Mouse (Mus musculus): ENCODE results near the gene Slc25a45. TPM values are rescaled to one million over a fixed set of nuclear protein-coding genes. Genes with fewer than 3 reads are reported as not detected.

Gene Slc25a45
- polyA plus RNA-seq, 1 experiment: 57.9 TPM

DNA sequence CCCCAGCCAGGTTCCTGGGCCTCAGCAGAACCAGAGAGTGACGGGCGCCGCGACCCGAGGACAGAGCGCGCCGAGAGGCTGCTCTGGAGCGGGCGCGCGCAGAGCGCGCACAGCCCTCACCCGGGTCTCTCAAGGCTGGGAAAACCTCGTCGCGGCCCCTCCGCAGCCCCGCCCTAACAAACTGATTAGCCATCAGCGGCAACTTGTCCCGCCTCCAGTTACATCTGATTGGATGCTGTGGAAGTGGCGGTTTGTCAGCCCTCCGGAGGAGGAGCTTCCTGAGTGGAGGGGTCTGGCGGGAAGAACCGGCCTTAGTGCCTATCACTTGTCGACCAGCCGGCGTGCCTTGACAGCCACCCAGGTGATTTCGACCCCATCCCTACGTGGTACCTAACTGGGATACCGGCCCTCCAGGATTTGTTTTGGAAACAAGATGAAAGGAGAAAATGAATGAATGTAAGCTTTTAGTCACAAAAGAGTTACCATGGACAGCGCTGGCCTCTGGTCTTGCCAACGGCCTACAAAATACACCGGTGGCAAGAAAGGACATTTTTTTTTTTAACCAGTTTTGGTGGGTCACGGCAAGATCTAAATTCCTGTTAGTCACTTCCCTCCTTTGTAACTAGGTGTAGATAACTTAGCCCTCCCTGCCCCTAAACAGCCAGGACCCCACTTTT is 16.5 kb downstream of the Slc25a45 start, which contains the start of gene Tigd3:
Gene Tigd3, minus strand, starts transcription at position 148 of the 677 bp plus-strand sequence.
- Histone ChIP-seq H3K4me3 (ENCODE audit: control insufficient read depth, insufficient read depth, low read length) (peak within 1 kb of the TSS; percentile 44), H3K27me3 (ENCODE audit: control insufficient read depth, insufficient read depth, low read length) (no peaks in the 10 kb centered on the region), H3K36me3 (ENCODE audit: control insufficient read depth, insufficient read depth, low read length) (peaks cover 14% of the 10 kb centered on the region), H3K27ac (ENCODE audit: control insufficient read depth, insufficient read depth, low read length) (no peak within 1 kb of the TSS), H3K4me1 (replicated peaks; ENCODE audit: control insufficient read depth, insufficient read depth, low read length) (peaks cover 12% of the 10 kb centered on the region)
- peak; percentile 98 for DNase-seq
- 3% methylated on average over 36 of the region's 36 CpGs for WGBS
- TF ChIP-seq POLR2A (IDR thresholded peaks at IDR 0.05; ENCODE audit: control insufficient read depth, extremely low read depth, insufficient read depth, low read length, poor library complexity) (peak; percentile 58), CTCF (IDR thresholded peaks at IDR 0.05; ENCODE audit: borderline replicate concordance, control insufficient read depth, extremely low read depth, insufficient read depth, low read length, poor library complexity) (peak; percentile 64; the same call in 1 of the 2 replicates)

DNA sequence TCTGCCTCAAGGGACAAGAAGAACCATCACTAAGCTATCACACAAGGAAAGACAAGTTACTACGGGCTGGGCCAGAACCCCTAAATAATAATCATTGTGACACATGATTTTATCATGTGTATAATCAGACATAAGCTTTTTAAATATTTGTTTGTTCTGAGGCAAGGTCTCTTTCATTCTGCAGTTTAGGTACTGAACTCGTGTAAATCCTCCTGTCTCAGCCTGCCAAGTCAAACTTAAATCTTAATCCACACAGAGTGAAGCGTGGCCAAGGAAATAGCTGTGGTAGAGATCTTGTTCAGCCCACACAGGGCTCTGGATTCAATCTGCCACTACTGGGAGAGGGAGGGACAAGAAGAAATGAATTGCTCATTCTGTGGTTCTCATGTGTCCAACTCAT is 29.7 kb downstream of the Slc25a45 start:
- Histone ChIP-seq H3K4me1 (replicated peaks; ENCODE audit: control insufficient read depth, insufficient read depth, low read length) (peaks cover 13% of the 10 kb centered on the region), H3K4me3 (ENCODE audit: control insufficient read depth, insufficient read depth, low read length) (no peak overlapping the region), H3K36me3 (ENCODE audit: control insufficient read depth, insufficient read depth, low read length) (peaks cover 48% of the 10 kb centered on the region), H3K27me3 (ENCODE audit: control insufficient read depth, insufficient read depth, low read length) (no peaks in the 10 kb centered on the region), H3K27ac (ENCODE audit: control insufficient read depth, insufficient read depth, low read length) (no peak overlapping the region)
- TF ChIP-seq POLR2A (IDR thresholded peaks at IDR 0.05; ENCODE audit: control insufficient read depth, extremely low read depth, insufficient read depth, low read length, poor library complexity) (no peak), CTCF (IDR thresholded peaks at IDR 0.05; ENCODE audit: borderline replicate concordance, control insufficient read depth, extremely low read depth, insufficient read depth, low read length, poor library complexity) (no peak)
- WGBS: 93% methylated on average over 3 of the region's 3 CpGs
- DNase-seq: no peak

DNA sequence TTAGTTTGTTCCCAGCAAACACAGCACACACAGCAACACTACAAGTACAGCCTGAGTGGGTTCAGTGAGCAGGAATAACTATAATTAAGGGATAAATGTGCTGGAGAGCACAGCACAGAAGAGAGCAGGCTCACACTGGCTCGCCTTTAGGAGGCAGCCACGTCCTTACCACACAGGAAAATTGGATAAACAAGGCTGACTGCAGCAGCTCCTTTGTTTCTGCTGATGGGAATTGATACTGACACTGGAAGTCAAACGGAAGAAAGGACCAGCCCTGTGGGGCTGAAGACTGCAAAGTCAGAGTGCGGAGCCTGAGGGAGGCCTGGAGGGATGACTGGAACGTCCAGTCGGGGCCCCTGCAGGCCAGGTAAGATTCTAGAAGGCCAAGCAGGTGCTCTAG is 32.6 kb downstream of the Slc25a45 start:
- no peak overlapping the region for H3K4me3 ChIP-seq (ENCODE audit: control insufficient read depth, insufficient read depth, low read length)
- WGBS: 85% methylated on average over 6 of the region's 6 CpGs

DNA sequence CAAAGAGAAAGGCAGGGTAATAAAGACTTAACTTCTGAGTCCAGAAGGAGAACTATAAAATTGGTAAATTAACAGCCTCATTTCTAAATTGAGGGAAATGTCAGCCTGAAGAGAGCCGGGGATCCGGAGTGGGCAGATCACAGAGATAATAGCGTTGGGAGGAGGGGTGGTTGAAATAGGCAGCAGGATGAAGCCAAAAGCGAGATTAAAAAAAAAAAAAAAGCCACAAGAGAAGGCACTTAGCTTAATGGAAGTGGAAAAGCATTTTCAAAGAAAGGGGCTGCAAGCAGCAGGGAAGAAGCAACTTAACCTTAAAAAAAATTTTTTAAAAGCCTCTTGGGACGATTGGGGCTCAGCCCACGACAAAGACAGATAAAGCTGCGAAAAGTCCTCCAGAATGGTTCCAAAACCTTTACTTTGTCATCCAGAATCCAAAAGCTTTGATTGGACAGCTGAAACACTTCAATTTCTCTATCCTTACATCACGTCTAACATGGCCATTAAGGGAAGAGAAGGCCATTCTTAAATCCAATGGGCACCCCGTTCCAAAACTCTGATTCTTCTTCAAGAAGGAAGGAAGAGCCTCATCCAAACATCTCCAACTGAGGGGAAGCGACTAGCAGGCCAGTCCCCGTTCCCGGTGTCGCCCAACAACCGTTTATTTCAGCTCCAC is 34.0 kb downstream of the Slc25a45 start:
- Histone ChIP-seq H3K4me1 (replicated peaks; ENCODE audit: control insufficient read depth, insufficient read depth, low read length) (peaks cover 19% of the 10 kb centered on the region), H3K36me3 (ENCODE audit: control insufficient read depth, insufficient read depth, low read length) (peaks cover 5% of the 10 kb centered on the region), H3K4me3 (ENCODE audit: control insufficient read depth, insufficient read depth, low read length) (peak overlapping the region; percentile 72), H3K27me3 (ENCODE audit: control insufficient read depth, insufficient read depth, low read length) (no peaks in the 10 kb centered on the region), H3K27ac (ENCODE audit: control insufficient read depth, insufficient read depth, low read length) (no peak overlapping the region)
- WGBS: 1% methylated on average over 14 of the region's 14 CpGs
- DNase-seq: no peak
- no peak for TF ChIP-seq CTCF (IDR thresholded peaks at IDR 0.05; ENCODE audit: borderline replicate concordance, control insufficient read depth, extremely low read depth, insufficient read depth, low read length, poor library complexity)
- TF ChIP-seq POLR2A (IDR thresholded peaks at IDR 0.05; ENCODE audit: control insufficient read depth, extremely low read depth, insufficient read depth, low read length, poor library complexity): no peak

More for the DNA sequence above, 32.6 kb downstream of the Slc25a45 start:
- Histone ChIP-seq H3K27me3 (ENCODE audit: control insufficient read depth, insufficient read depth, low read length) (no peaks in the 10 kb centered on the region), H3K36me3 (ENCODE audit: control insufficient read depth, insufficient read depth, low read length) (peaks cover 19% of the 10 kb centered on the region), H3K4me1 (replicated peaks; ENCODE audit: control insufficient read depth, insufficient read depth, low read length) (peaks cover 19% of the 10 kb centered on the region), H3K27ac (ENCODE audit: control insufficient read depth, insufficient read depth, low read length) (no peak overlapping the region)
- DNase-seq: no peak
- TF ChIP-seq POLR2A (IDR thresholded peaks at IDR 0.05; ENCODE audit: control insufficient read depth, extremely low read depth, insufficient read depth, low read length, poor library complexity) (no peak), CTCF (IDR thresholded peaks at IDR 0.05; ENCODE audit: borderline replicate concordance, control insufficient read depth, extremely low read depth, insufficient read depth, low read length, poor library complexity) (no peak)

DNA sequence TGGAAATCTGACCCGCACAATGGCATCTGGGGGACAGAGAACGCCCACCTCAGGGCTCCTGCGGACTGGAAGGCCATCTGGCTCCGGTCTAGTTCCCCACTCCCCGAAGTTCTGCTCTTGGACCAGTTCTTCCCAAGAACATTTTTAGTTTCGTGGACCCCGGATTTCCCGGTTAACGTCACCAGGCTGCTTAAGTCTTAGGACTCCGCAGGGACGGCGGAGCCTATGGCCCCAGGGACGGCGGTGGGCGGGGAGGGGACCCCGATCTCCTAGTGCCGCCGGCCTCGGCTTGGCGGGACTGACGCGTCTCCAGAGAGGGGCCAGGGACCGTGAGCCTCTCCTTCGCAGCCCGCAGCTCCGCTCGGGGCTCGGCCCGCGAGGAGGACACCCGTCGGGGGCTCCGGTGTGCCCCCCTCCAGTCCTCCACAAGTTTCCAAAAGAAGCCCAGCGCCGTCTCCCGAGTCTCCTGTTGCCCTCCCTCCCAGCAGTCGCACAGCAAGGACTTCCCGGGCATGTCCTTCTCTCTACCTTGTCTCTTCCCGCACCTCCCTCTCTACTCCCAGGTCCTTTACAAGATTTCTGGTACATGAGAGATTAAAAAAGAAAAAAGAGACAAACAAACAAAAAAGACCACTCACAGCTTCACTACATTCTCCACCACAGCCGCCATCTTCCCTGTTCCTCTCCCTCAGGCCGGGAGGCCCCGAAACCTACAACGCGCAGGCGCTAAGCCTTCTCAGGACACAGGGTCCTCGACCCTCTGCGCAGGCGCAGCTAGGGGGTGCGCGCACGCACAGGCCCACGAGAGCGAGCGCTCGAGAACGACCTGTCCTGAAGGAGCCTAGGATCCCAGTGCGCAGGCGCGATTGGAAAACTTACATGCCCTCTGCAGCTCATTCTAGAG is 34.7 kb downstream of the Slc25a45 start:
- WGBS: under 1% methylated on average over 59 of the region's 59 CpGs
- peaks cover 19% of the 10 kb centered on the region for H3K4me1 ChIP-seq (replicated peaks; ENCODE audit: control insufficient read depth, insufficient read depth, low read length)
- TF ChIP-seq POLR2A (IDR thresholded peaks at IDR 0.05; ENCODE audit: control insufficient read depth, extremely low read depth, insufficient read depth, low read length, poor library complexity) (peak; percentile 88), CTCF (IDR thresholded peaks at IDR 0.05; ENCODE audit: borderline replicate concordance, control insufficient read depth, extremely low read depth, insufficient read depth, low read length, poor library complexity) (0 out of 2 replicates have a peak, but pooled peaks have one; percentile 42)

More for the DNA sequence above, 34.7 kb downstream of the Slc25a45 start:
- peak; percentile 99 for DNase-seq
- H3K27ac ChIP-seq (ENCODE audit: control insufficient read depth, insufficient read depth, low read length): no peak overlapping the region
- H3K4me3 ChIP-seq (ENCODE audit: control insufficient read depth, insufficient read depth, low read length): peak overlapping the region; percentile 72
- H3K36me3 ChIP-seq (ENCODE audit: control insufficient read depth, insufficient read depth, low read length): no peaks in the 10 kb centered on the region
- no peaks in the 10 kb centered on the region for H3K27me3 ChIP-seq (ENCODE audit: control insufficient read depth, insufficient read depth, low read length)

Measured in thymus, adult 2 months (tissue).